Comparison of ENCODE assay signal across 10 mouse cellular contexts in the genomic region with DNA sequence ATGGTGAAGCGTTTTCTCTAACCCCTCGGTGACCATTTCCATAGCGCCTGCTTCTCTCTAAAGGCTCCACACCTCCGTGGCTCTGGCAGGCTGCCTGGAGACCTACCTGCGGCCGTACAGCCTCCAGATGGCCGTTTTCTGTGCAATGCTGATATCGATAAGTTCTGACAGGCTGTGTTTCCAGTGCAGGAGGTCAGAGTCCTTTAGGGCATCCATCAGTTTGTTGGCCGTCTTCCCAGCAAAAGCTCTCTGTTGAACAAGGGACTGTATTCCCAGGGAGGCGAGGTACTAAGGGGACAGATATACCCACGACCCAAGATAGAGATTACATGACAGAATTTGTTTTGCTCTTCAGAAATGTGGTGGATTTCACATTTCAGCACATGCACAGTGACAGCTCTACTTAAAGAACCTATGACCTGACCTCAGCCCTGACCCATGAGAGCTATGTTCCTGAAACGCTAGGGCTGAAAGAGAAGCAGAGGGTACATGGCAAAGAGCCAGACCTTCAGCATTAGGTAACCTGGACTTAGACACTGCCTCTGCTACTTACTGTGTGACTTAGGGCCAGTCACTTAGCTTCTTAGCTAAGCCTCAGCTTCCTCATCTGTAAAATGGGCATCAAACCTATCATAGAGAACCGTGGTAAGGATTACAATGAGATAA. TPM values are rescaled to one million over a fixed set of nuclear protein-coding genes. Genes with fewer than 3 reads are reported as not detected.
DNase-seq lines count a peak whose midpoint lies in the region; ATAC-seq and TF ChIP-seq lines count a peak whose summit lies in the region.
"Had no signal": no experiment of that assay in that cellular context is flagged by ENCODE, and none has a peak within 500 bp of the region (broad histone marks: within the 10 kb centered on the region; RNA-seq: fewer than 3 reads in every experiment).

No protein-coding gene starts in this region.

- no peak overlapping the region for H3K4me2 ChIP-seq in heart, embryonic 16.5 days (ENCODE audit: low read depth, low read length)
- H3K4me2 ChIP-seq in midbrain, postnatal 0 days (ENCODE audit: low read depth, low read length, poor library complexity, severe bottlenecking): no peak overlapping the region
- H3K4me2 ChIP-seq in midbrain, embryonic 15.5 days: no peak overlapping the region
- H3K4me2 ChIP-seq in intestine, embryonic 16.5 days (ENCODE audit: low read depth, low read length): no peak overlapping the region
- no peak overlapping the region for H3K4me2 ChIP-seq in stomach, postnatal 0 days (replicated peaks; ENCODE audit: low read depth)

- H3K4me3 ChIP-seq in heart, embryonic 16.5 days (ENCODE audit: low read length): no peak overlapping the region
- H3K4me3 ChIP-seq in midbrain, postnatal 0 days (ENCODE audit: low read depth, low read length): no peak overlapping the region
- no peak overlapping the region for H3K4me3 ChIP-seq in midbrain, embryonic 15.5 days
- no peak overlapping the region for H3K4me3 ChIP-seq in intestine, embryonic 16.5 days (ENCODE audit: low read length)
- no peak overlapping the region for H3K4me3 ChIP-seq in stomach, postnatal 0 days (ENCODE audit: low read depth, low read length)

- DNase-seq in heart, postnatal 36 days: no peak
- DNase-seq in midbrain, postnatal 0 days (ENCODE audit: low spot score): peak; percentile 12
- DNase-seq in stomach, postnatal 0 days (ENCODE audit: low spot score): peak; percentile 50
- DNase-seq in right cerebral cortex, adult 18-20 months: no peak
- no peak for DNase-seq in frontal cortex, postnatal 25 days (ENCODE audit: low spot score in 2 of 2)
- DNase-seq: adrenal gland, postnatal 14 days; right cerebral cortex, postnatal 4 days had no signal

- intact Hi-C loops in heart, postnatal 36 days (cut with DNase I): no loop called here

- H3K4me1 ChIP-seq in heart, embryonic 16.5 days (ENCODE audit: control insufficient read depth, insufficient read depth, low read length): peaks cover 38% of the 10 kb centered on the region
- H3K4me1 ChIP-seq in midbrain, postnatal 0 days (ENCODE audit: insufficient read depth, low read length): no peaks in the 10 kb centered on the region
- peaks cover 16% of the 10 kb centered on the region for H3K4me1 ChIP-seq in midbrain, embryonic 15.5 days
- H3K4me1 ChIP-seq in intestine, embryonic 16.5 days (ENCODE audit: control insufficient read depth, insufficient read depth, low read length): peaks cover 31% of the 10 kb centered on the region
- no peaks in the 10 kb centered on the region for H3K4me1 ChIP-seq in stomach, postnatal 0 days (replicated peaks; ENCODE audit: control insufficient read depth, insufficient read depth)

- TF ChIP-seq CTCF in midbrain, postnatal 0 days (IDR thresholded peaks at IDR 0.05): no peak
- TF ChIP-seq CTCF in stomach, postnatal 0 days (IDR thresholded peaks at IDR 0.05; ENCODE audit: low read depth): no peak

- peak overlapping the region; percentile 57 for H3K27ac ChIP-seq in heart, embryonic 16.5 days (ENCODE audit: low read length)
- no peak overlapping the region for H3K27ac ChIP-seq in midbrain, postnatal 0 days (ENCODE audit: low read depth, low read length)
- H3K27ac ChIP-seq in midbrain, embryonic 15.5 days: no peak overlapping the region
- peak overlapping the region; percentile 83 for H3K27ac ChIP-seq in intestine, embryonic 16.5 days (ENCODE audit: low read length)
- H3K27ac ChIP-seq in stomach, postnatal 0 days (replicated peaks): no peak overlapping the region

- ATAC-seq in heart, embryonic 16.5 days (replicated peaks; ENCODE audit: extremely low read depth, insufficient read depth, low FRiP score): peak; percentile 40
- ATAC-seq in midbrain, postnatal 0 days (ENCODE audit: low FRiP score): no peak
- ATAC-seq in midbrain, embryonic 15.5 days (replicated peaks): no peak
- peak; percentile 17 for ATAC-seq in intestine, embryonic 16.5 days
- ATAC-seq in stomach, postnatal 0 days (ENCODE audit: low FRiP score, low TSS enrichment): no peak

- peaks cover 64% of the 10 kb centered on the region for H3K36me3 ChIP-seq in heart, embryonic 16.5 days (ENCODE audit: control insufficient read depth, insufficient read depth)
- H3K36me3 ChIP-seq in midbrain, postnatal 0 days (ENCODE audit: insufficient read depth, low read length): peaks cover 70% of the 10 kb centered on the region
- peaks cover 79% of the 10 kb centered on the region for H3K36me3 ChIP-seq in midbrain, embryonic 15.5 days (replicated peaks)
- H3K36me3 ChIP-seq in intestine, embryonic 16.5 days (ENCODE audit: control insufficient read depth, insufficient read depth, low read length): peaks cover 37% of the 10 kb centered on the region
- peaks cover 42% of the 10 kb centered on the region for H3K36me3 ChIP-seq in stomach, postnatal 0 days (ENCODE audit: control insufficient read depth, insufficient read depth, low read length)

- no peaks in the 10 kb centered on the region for H3K27me3 ChIP-seq in heart, embryonic 16.5 days (ENCODE audit: control insufficient read depth, insufficient read depth, low read length)
- no peaks in the 10 kb centered on the region for H3K27me3 ChIP-seq in midbrain, postnatal 0 days (ENCODE audit: insufficient read depth, low read length)
- no peaks in the 10 kb centered on the region for H3K27me3 ChIP-seq in midbrain, embryonic 15.5 days (replicated peaks)
- H3K27me3 ChIP-seq in intestine, embryonic 16.5 days (replicated peaks; ENCODE audit: control insufficient read depth, insufficient read depth, low read length): no peaks in the 10 kb centered on the region
- no peaks in the 10 kb centered on the region for H3K27me3 ChIP-seq in stomach, postnatal 0 days (ENCODE audit: control insufficient read depth, insufficient read depth, low read length)

- no peak for TF ChIP-seq EP300 in stomach, postnatal 0 days (optimal IDR thresholded peaks at IDR 0.05)

- no peaks in the 10 kb centered on the region for H3K9me3 ChIP-seq in heart, embryonic 16.5 days (replicated peaks; ENCODE audit: control insufficient read depth, low read length)
- H3K9me3 ChIP-seq in midbrain, postnatal 0 days (ENCODE audit: low read length): no peaks in the 10 kb centered on the region
- H3K9me3 ChIP-seq in midbrain, embryonic 15.5 days: no peaks in the 10 kb centered on the region
- no peaks in the 10 kb centered on the region for H3K9me3 ChIP-seq in intestine, embryonic 16.5 days (ENCODE audit: control insufficient read depth, low read length)
- H3K9me3 ChIP-seq in stomach, postnatal 0 days (ENCODE audit: control insufficient read depth, low read length): no peaks in the 10 kb centered on the region

- WGBS in heart, embryonic 16.5 days: 36% methylated on average over 13 of the region's 13 CpGs
- 86% methylated on average over 13 of the region's 13 CpGs for whole genome bisulfite sequencing in midbrain, postnatal 0 days
- WGBS in midbrain, embryonic 15.5 days: 81% methylated on average over 13 of the region's 13 CpGs
- WGBS in intestine, embryonic 16.5 days: 71% methylated on average over 13 of the region's 13 CpGs
- WGBS in stomach, postnatal 0 days: 55% methylated on average over 13 of the region's 13 CpGs

- no peak overlapping the region for H3K9ac ChIP-seq in heart, embryonic 16.5 days (ENCODE audit: low read length)
- H3K9ac ChIP-seq in midbrain, postnatal 0 days (replicated peaks; ENCODE audit: low read length, poor library complexity, severe bottlenecking): no peak overlapping the region
- no peak overlapping the region for H3K9ac ChIP-seq in midbrain, embryonic 15.5 days
- no peak overlapping the region for H3K9ac ChIP-seq in intestine, embryonic 16.5 days (ENCODE audit: low read depth, low read length)
- no peak overlapping the region for H3K9ac ChIP-seq in stomach, postnatal 0 days (ENCODE audit: low read length)

RNA-seq across cellular contexts. Expression of a gene that starts 20.7 kb away (rescaled TPM):
- 327 and 339 TPM in 2 replicates for polyA plus RNA-seq in heart, embryonic 16.5 days (2015; fragmentation: Nextera tagmentation; extraction: Ambion mirVana)
- 100 to 1,000 TPM; 163 to 171 TPM for total RNA-seq in heart, postnatal 36 days (2021)
- 463 and 516 TPM in 2 replicates for total RNA-seq in midbrain, postnatal 0 days (2014; rRNA removed)
- polyA plus RNA-seq in midbrain, postnatal 0 days (2015; fragmentation: Nextera tagmentation; extraction: Ambion mirVana): 461 and 464 TPM in 2 replicates
- polyA plus RNA-seq in midbrain, embryonic 15.5 days (2015; fragmentation: Nextera tagmentation; extraction: Ambion mirVana): 531 and 544 TPM in 2 replicates
- polyA plus RNA-seq in intestine, embryonic 16.5 days (2015; fragmentation: Nextera tagmentation; extraction: Ambion mirVana): 322 and 351 TPM in 2 replicates
- 168 and 169 TPM in 2 replicates for polyA plus RNA-seq in stomach, postnatal 0 days (2015; fragmentation: Nextera tagmentation; extraction: Ambion mirVana)

RNA-seq across cellular contexts. Expression of a gene that starts 21.3 kb away (rescaled TPM):
- 12.6 and 13.8 TPM in 2 replicates for polyA plus RNA-seq in heart, embryonic 16.5 days (2015; fragmentation: Nextera tagmentation; extraction: Ambion mirVana)
- 10 to 100 TPM in 1 of 2 experiments, 1 to 10 TPM in 1; 9.2 to 11.2 TPM for total RNA-seq in heart, postnatal 36 days (2021)
- total RNA-seq in midbrain, postnatal 0 days (2014; rRNA removed): 70.5 and 70.9 TPM in 2 replicates
- polyA plus RNA-seq in midbrain, postnatal 0 days (2015; fragmentation: Nextera tagmentation; extraction: Ambion mirVana): 66.8 and 67.5 TPM in 2 replicates
- 66.1 and 69.4 TPM in 2 replicates for polyA plus RNA-seq in midbrain, embryonic 15.5 days (2015; fragmentation: Nextera tagmentation; extraction: Ambion mirVana)
- 15.0 and 17.1 TPM in 2 replicates for polyA plus RNA-seq in intestine, embryonic 16.5 days (2015; fragmentation: Nextera tagmentation; extraction: Ambion mirVana)
- polyA plus RNA-seq in stomach, postnatal 0 days (2015; fragmentation: Nextera tagmentation; extraction: Ambion mirVana): 16.3 and 16.6 TPM in 2 replicates

RNA-seq across cellular contexts. Expression of a gene that starts 49.4 kb away (rescaled TPM):
- polyA plus RNA-seq in heart, embryonic 16.5 days (2015; fragmentation: Nextera tagmentation; extraction: Ambion mirVana): 32.6 and 35.9 TPM in 2 replicates
- 10 to 100 TPM; 25.6 to 30.1 TPM for total RNA-seq in heart, postnatal 36 days (2021)
- total RNA-seq in midbrain, postnatal 0 days (2014; rRNA removed): 24.5 and 41.5 TPM in 2 replicates
- polyA plus RNA-seq in midbrain, postnatal 0 days (2015; fragmentation: Nextera tagmentation; extraction: Ambion mirVana): 36.1 and 38.0 TPM in 2 replicates
- 49.9 TPM in 2 replicates for polyA plus RNA-seq in midbrain, embryonic 15.5 days (2015; fragmentation: Nextera tagmentation; extraction: Ambion mirVana)
- 26.9 and 32.4 TPM in 2 replicates for polyA plus RNA-seq in intestine, embryonic 16.5 days (2015; fragmentation: Nextera tagmentation; extraction: Ambion mirVana)
- polyA plus RNA-seq in stomach, postnatal 0 days (2015; fragmentation: Nextera tagmentation; extraction: Ambion mirVana): 16.9 and 19.1 TPM in 2 replicates

Comparison
In these comparisons a context has a peak if more than half of its experiments do, and no peak if none do; other contexts are left out.
1. ATAC-seq: peak in heart, embryonic 16.5 days (single experiment) and intestine, embryonic 16.5 days (single experiment); none in midbrain, postnatal 0 days (single experiment), midbrain, embryonic 15.5 days (single experiment) and stomach, postnatal 0 days (single experiment).
2. H3K27ac ChIP-seq: peak in heart, embryonic 16.5 days (single experiment) and intestine, embryonic 16.5 days (single experiment); none in midbrain, postnatal 0 days (single experiment), midbrain, embryonic 15.5 days (single experiment) and stomach, postnatal 0 days (single experiment).
3. DNase-seq: peak in midbrain, postnatal 0 days (single experiment) and stomach, postnatal 0 days (single experiment); none in heart, postnatal 36 days (0 of 2), right cerebral cortex, adult 18-20 months (single experiment) and frontal cortex, postnatal 25 days (0 of 2).